Mouse (Mus musculus): ENCODE measurements at regions not wholly inside any gene's neighbourhood (a gene's known extent, or its start where the extent isn't known, plus 50 kb on each side); places are given as distances from the start of the nearest gene placed in this dataset.

DNA sequence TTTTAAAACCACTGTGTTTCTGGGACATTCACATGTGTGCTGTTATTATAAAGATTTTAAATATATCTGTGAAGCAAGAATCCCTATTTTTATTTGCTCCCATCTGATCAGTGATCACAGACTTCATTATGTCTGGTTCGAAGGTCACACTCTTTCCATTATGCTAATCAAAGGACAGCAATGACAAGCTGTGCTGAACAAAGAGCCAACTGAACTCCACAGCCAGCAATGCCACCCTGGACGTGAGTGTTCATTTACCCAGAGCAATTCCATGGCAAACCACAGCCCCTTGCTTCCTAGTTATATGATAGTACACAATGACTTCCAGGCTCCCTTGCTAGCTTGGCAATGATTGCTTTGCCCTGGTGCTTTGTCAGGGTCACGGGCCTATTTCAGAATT, 55.6 kb upstream of the Ccdc190 start:
- no peak for DNase-seq (ENCODE audit: low spot score)

DNA sequence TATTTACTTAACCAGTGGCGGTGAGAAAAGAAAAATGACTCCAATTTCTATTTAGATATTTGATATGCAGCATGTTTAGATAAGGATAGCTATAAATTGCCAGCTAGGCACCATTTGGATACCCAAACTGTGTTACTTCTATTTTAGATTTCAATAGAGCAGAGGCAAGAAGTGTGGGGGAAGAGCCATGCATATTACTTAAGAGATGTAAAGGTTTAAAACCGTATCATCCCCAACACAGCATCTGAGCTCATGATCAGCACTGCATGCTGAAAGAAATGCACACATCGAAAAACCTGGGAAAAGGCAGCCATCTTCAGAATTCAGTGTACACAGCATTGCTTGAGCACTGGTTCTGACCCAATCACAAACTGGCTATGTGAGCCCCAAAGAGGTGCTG, 59.8 kb upstream of the Ccdc190 start:
- DNase-seq (ENCODE audit: low spot score): peak; percentile 13

DNA sequence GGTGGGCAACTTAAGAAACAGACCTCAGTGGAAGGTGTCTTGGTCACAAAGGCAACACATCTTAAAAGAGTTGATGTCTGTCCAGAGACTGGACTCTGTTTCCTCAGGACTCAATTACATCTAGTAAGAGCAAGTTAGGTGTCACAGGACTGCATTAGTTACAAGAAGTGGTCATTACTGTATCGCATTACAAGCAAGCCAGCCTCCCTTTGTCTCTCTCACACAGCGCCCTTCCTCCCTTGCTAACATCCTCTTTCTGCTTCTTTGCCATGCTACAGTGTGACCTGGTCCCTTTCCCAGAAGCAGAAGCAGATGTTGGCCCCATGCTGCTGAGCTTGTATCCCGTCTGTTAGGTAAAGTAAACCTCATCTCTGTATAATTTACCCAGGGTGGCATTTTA, 61.0 kb upstream of the Ccdc190 start:
- no peak for DNase-seq (ENCODE audit: low spot score)

DNA sequence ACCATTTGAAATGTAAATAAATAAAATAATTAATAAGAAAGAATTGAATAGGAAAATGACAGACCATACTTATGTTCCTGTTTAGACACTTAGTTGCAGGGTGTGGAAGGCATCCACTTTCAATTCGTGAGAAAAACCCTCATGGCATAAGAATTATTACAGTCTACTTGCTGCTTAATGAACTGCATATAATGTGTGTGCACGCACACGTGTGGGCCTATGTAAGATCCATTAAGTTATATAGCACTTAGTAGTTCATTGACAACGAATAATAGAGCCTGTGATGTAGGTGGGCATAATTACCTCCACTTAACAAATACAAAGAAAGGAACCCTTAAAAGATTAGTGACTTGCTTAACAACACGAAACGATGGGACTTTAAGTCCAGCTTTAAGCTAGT, 61.6 kb upstream of the Ccdc190 start:
- no peak for DNase-seq (ENCODE audit: low spot score)

DNA sequence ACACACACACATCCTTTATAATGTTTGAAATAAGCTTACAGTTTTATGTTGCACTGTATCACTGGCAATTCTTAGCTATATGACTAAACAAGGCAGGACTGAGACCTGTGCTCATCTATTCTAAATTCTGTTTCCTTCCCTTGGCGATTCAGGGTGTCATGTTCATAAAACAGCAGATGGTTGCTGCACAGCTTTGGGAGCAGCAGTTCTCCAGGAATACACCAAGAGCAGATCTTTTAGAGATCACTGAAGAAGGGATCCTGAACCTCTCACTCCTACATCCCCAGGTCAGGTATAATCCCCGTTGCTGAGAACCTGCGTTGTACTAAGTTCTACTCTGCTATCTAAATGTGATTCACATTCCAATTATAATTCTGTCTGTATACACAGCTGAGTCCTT, 69.4 kb upstream of the Ccdc190 start:
- DNase-seq (ENCODE audit: low spot score): no peak

DNA sequence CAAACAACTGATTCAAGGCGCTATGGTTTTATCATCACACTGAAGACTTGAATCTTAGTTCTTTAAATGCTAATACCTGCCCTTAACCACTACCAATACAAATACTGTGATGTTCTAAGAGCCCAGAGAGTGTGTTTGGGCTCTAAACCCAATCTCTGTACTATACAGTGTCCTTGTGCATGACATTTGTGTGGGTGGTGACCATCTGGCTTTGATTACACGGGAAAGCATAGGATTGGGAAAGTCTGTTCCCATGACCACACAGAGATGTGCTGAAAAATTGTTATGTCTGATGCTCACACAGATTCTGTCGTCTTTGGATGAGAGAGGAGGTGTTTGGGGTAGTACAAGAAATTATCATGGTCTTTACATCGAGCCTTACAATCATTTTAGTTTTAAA, 76.8 kb upstream of the Ccdc190 start:
- peak; percentile 20 for DNase-seq (ENCODE audit: low spot score)

DNA sequence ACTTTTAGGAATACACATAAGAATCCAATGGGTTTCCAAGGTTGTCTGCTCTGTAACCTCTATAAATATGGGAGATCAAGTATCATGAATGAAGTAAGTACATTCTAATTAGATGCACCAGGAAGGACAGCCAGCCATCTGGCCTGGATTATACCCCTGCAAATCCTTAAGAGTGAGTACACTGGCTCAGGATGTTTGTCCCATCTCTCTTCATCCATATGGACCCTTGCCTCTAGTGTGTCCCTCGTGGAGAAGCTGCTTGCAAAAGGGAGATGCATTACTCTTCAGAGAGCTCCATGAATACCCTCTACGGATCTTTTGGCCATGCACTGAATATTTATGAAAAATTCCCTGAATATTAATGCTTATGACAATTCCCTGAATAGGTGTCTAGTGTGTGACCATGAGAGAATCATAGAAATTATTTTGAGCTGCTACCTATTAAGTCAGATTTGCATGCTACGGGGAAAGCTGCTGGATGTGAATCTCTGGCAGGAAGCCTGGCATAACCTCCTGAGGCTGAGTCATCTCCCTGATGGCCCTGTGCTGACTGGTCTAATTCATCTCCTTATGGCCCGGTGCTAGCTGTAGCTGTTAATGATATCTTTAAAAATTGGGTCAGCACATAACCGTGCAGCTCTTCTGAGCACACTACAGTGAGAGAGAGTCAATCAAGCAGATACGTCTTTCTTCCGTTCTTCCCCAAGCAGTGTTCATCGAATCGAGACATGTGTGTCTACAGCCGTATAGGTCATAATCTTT, 80.0 kb upstream of the Ccdc190 start:
- DNase-seq (ENCODE audit: low spot score): no peak

DNA sequence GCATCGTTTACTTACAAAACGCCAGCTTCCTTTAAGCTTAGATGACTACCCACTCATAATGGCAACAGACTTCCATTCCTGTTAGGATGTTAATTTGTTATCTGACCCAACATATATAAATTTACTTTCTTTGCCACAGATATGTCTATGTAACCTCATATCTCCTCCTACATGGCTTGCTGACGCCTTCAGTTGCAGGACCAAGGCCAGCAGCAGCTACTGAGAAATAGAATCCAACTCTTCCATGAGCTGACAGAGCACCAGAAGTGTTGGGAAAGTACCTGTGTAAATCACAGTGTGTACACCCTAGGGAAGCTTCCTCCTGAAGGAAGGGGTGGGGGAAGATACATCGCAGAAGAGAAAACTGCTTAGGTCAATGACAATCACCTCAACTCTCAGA, 86.0 kb upstream of the Ccdc190 start:
- DNase-seq (ENCODE audit: low spot score): no peak

DNA sequence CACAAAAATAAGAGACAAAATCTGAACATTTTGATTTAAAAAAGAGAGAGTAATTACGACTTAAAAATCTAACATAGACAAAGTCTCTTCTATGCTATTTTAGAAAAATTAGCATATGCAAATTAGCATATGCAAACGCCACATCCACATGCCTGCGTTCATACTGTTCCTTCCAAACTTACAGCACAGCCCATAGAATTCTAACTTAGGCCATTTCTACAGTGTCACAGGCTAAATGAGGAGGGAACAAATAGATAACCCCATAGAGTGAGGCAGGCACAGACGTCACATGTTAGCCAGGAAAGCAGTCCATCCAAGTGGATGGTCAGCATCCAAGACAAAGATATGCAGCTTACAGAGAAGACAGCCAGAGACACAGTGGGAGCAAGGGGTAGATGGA, 87.5 kb upstream of the Ccdc190 start:
- DNase-seq (ENCODE audit: low spot score): no peak

DNA sequence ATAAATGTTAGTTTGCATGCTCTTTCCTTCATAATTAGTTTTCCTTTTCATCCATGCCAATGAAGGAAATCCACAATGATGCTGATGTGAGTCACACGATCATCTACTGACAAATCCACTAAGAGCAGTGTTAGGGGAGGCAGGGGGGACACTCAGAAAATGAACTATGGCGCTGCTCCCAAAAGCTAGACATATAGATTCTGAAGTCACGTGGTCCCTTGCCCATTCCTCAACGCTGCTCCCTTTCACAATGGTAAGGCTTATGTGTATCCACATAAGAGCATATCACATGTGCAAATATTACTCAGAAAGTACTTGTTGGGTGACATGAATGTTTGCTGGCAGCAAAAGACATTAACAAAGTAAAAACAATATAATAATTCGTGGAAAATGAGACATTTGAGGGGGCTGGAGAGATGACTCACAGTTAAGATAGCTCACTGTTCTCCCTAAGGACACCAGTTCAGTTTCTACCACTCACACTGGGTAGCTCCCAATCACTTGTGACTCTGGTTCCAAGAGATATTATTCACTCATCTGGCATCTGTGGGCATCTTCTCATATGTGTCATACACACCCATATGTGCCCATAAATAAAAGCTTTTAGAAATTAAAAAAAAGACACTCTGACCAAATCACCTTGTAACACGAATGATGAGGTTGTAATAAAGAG, 88.3 kb upstream of the Ccdc190 start:
- no peak for DNase-seq (ENCODE audit: low spot score)

DNA sequence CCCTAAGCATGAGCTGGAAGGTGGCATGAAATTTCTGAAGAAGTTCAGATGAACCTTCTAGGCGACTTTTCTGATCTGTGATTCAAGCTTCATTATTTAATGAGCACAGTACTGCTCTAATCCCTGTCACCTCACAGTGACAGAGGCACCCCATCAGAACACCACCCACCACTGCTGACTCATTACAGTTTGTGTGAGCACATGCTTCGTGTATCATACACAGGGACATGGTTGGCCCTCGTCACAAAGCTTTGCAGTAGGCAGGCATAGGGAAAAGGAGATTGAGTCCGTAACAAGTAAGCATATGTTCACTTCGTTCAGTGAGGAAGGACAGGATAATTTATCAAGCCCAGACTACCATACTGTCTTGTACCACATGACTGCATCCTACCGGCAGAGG, 85.9 kb upstream of the Rgs4 start:
- DNase-seq (ENCODE audit: low spot score): peak; percentile 17

DNA sequence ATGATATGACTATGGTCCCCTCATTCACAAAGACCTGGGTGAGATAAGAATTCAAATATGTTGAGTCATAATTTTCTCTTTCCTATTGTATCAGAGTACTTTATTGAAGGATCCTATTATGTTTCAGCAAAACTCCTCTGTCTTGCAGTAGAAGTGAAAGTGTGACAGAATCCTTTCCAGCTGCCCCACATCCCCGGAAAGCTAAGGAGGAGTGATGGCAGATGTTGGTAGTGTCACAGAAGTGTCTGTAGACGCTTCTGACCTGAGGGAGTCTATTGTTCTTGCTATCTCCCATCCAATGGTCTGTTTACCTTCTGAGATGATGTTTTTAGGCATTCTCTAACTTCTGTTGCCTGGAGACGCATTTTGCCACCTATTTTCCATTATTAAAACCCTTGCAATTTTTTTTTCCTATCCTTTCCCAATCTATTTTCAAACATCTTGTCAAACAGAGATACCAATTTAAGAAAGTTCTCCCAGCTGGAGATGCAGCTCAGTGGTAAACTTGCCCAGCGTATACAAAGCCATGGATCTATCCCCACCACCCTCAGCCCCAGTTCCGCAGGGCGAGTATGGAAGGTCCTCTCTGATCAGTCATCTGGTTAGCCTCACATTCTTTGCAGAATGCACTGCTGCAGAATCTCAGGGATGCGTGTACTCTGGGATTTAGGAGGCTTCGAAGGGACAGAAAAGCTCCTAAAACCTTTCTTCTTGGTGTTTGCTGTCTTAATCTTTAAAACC, 84.1 kb upstream of the Rgs4 start:
- no peak for DNase-seq (ENCODE audit: low spot score)

DNA sequence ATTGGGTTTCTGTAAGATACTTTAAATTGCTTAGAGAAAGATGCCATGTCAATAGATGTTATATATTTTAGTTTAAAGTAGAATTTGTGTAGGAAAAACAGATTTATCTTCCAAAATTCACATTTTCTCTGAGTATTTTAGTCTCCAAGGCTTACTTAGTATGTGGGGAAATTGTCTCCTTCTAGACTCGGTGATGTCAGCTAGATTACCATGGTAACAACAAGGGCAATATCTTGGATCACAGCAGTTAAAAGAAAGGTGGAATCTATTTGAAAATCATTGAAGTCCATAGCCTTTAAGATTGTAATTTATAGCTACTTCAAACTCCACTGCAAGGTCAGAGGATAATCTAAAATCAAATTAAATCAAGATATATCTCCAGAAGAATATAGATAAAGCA, 83.2 kb upstream of the Rgs4 start:
- no peak for DNase-seq (ENCODE audit: low spot score)

DNA sequence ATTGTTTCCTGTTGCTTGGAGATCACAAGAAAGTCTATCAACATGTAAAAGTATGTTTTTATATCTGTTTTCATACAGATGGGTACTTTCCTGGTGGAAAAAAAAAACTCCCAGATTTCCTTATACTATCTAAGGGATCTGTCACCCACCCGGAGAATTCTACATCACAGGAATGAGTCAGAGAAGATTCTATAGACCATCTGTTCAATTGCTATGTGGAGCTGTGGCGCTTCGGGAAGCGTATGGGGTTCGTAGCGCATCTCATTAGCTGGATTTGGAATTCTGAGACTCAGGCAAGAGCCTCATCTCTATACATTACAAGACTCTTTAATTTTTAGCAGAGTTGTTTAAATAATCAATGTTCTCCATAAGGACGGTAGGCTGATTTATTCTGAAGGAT, 74.6 kb upstream of the Rgs4 start:
- no peak for DNase-seq (ENCODE audit: low spot score)

DNA sequence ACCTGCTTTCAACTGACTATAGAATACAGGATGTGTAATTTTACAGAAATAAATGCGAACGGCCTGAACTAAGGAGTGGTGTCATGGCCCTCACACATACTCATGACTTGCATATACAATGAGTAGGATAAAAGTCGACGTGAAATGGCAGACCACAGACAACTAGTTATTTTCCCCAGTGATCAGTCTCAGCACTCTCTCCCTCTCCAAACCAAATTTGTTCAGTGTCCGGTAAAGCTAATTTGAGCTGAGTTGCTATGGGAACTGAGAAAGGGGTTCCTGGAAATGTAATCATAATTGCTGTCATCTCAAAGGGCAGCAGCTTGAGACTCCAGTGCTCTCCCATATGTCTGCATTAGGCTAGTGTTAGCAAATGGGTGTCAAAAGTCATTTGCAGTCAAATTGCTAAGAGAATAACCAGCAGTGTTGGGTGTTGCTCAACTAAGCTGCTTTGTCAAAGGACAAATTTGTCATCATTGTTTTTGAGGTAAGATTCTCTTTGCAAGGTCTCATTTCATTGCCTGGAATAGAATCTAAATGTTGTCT, 72.0 kb upstream of the Rgs4 start:
- no peak for DNase-seq (ENCODE audit: low spot score)

DNA sequence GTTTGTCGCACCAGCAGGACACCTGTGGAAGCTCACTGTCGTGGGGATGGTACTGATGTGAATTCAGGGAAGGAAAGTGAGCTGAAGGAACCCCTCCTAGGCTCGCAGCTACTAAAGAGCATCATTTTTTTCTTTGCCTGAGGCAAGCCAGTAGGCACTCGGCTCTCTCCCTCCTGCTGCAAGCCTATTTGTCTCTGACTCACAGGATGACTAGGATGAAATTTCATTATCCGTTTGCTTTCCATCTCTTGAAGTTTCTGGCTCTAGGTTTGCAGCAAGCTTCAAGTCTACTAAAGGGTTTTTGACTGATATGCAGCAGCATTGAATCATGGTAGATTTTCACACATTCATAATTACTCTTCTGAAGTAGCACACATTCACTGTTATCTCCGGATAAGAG, 69.5 kb upstream of the Rgs4 start:
- no peak for DNase-seq (ENCODE audit: low spot score)

DNA sequence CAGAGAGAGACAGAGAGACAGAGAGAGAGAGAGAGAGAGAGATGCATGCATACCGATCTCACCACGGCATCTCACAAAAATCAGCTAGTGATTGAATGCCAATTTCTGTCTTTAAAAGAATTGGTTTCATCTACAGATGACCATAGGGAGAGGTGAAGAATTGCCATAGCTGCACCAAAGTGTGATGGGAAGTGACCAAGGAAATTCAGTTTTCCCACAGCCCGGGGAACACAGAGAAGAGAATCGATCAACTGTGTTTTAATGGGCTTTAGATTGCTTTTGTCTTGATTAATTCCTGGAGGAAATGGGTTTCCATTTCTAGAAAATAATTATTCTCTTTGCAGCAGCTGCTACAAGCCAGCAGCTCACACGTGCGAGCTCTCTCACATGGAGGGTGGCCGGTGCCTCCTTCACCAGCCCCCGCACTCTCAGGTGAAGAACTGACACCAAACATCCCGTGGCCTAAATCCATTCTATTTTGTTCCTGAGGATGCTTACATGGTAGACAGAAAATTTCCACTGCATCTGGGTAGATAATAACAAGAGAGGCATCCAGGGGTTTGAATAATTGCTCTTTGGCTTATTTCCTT, 65.2 kb upstream of the Rgs4 start:
- DNase-seq (ENCODE audit: low spot score): no peak

DNA sequence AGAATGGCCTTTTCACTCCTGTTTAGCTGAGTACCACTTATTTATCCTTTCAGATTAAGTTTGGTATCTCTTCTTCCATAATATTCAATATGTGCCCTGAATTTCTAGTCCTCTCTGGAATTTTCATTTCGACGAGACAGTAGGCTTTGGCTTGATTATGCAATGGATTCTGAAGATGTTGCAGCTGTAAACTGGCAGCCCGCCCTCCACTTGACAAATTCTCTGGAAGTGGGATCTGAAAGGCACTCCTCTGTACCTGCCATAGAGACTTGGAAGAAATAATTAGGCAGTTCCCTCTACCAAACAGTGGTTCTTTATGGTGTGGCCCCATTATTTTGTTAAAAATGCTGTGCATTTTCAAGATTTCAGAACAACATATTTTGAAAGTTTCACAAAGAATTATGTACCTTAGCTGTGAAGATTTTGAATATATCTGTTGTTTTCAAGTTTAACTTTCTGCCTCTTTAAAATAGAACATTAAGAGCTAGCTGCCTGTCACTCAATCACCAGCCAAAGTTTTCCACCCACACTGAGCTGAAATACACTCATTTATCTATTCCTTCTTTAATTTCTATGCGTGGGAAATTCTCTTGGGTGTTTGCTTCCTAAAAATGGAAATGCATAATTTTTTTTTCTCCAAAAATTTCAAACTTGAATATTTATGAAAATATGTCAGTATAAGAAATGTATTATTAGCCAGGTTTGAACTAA, 56.1 kb upstream of the Rgs4 start:
- peak; percentile 15 for DNase-seq (ENCODE audit: low spot score)

DNA sequence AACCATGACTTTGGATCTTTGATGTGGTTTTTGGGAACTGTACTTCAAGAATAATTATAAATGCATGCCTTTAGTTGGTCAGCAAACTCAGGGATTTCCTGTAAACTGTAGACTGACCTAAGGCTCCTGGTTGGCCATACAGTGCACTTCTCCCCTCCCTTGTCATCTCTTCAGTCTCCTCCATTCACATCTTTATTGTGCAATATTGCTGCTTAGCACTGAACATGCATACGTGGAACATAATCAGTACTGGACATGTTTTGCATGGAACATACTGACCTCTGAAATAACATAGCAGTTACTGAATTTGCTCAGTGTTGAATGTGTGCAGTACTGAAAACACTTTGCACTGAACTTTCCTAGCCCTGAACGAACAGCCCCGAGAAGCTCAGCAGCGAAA, 55.4 kb upstream of the Rgs4 start:
- DNase-seq (ENCODE audit: low spot score): no peak

DNA sequence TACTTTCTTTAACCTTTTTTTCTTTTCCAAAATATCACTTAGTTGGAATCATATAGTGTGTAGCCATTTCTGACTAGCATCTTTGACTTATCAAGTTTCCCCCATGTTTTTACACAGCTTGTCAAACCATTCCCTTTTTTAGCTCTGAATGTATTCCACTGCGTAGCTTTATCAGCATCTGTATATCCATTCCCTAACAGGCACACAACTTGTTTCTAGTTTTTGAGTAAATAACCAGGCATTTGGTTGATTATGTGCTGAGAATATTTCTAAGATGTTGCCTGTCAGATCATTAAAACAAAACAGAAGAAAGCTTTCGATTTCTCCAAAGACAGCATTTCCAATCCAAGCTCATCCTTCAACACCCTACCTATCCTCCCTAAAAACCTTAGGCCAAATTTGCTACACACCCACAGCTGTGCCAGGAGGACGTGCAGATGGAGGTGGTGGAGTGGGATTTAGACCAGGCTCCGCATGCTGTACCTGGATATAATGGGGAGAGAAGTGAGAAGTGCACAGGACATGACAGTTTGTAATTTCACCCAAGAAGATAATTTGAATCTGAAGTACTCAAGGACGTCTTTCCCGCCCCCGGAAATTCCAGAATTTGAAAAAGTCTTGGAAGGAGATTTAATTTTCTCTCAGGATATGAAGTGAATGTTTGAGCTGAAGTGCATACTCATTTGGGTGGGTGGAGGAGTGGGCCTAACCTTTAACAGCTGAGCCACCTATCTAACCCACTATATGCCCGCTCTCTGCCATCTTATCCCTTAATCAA, 54.8 kb upstream of the Rgs4 start:
- no peak for DNase-seq (ENCODE audit: low spot score)
